Mouse (Mus musculus) lung, adult 18-20 months (tissue): ENCODE results near the gene Gm5767.

Source experiments
- DNase-seq, 2 experiments: peaks; one replicate each; pipeline ENCODE4 v3.0.0; 2022; ENCODE audit warnings: mixed read lengths in 2 of 2

The Gm5767 gene

DNA sequence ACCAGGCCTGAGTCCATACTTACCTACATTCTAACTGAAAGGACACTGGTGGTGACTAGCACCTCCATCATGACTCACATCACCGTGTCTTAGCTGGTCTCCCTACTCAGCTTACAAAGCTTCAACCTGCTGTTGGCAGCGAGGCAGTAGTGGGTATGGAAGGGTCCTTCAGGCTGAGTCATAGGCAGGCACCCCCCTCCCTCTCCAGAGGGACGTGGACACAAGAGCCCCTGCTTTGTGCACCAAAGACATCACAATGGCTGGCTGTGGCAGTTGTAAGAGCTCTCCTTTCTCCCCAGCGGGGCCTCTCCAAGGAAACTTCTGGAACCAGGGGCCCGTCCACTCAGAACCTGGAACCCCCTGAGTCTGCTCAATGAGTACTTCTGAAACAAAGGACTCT is at the start of gene Gm5767:
TSS of gene Gm5767 (plus strand) at position 301 of the 400 bp plus-strand sequence.
- DNase-seq: no peak

DNA sequence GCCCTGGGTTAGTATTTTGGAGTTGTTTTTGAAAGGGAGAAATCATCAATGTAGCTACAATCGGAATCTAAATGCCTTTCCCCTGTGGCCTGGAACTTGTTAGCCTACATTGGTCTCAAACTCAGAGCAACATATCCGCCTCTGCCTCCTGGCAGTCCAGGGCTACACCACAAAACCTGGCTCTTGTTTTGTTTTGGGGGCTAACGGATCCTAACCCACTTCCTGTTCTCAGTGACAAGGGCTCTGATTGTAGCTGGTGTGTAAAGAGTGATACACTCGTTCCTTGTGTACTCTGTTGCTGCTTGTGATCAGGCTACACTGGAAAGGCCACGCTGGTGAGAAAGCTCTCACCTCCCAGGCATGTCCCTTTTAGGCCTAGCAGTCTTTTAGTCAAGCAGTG is 49.1 kb upstream of the Gm5767 start:
- DNase-seq: no peak

DNA sequence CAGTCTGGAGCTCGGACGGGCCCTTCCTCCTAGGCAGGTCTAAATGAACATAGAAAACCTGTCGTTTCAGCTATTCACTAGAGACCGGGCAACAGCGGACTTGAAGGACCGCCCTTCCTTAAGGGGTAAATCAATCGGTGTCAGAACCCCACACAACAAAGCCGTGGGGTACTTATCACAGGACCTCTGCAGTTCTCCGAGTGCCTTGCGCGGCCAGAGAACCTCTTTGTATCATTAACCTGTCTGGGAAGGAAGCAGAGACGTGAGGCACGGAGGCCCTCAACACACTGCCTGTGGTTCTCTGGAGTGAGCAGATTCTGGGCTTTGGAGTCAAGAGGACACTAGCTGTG is 43.7 kb upstream of the Gm5767 start:
- peak in 1 of 2 experiments; percentile 18 for DNase-seq

DNA sequence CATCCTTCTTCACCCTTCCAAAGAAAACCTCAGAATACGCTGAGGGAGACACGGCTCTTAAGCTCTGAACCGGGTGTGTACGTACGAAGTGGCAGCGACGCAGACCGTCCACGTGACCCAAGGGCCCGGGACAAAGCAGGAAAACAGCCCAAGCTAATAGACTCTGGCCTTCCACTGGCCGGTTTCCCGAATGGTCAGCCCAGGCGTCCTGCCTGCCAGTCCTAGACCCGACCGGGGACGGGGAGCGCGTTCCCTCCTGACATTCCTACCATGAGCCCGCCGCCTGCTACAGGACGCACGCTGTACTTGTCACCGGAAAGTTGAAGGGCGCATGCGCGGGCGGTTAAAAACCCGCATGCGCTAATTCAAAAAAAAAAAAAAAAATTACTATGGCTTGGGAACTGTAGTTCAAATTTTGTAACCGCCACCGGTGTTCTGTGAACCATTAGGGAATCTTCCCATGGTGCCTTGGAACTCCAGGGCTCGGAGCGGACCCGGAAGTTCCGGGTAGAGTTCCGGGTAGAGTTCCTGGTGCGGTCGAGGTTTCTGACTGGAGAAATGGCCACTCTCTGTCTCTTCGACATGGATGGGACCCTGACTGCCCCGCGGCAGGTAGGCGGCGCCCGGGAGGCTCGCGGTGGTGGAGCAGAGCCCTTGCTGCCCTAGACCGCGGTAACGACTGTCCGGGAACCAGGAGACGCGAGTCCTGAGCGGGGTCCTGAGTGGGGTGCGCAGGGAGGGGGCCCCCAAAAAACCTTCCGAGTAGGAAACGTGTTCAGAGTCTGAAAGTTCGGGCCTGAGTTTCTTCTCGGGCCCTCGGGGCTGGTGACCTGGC is 43.1 kb upstream of the Gm5767 start, which contains the start of the genes Pmm2 and Tmem186:
TSS of gene Pmm2 (plus strand) at position 458 of the 835 bp plus-strand sequence.
TSS of gene Tmem186 (minus strand) at position 496 of the 835 bp plus-strand sequence.
- DNase-seq: peak; percentile 85 to 89

DNA sequence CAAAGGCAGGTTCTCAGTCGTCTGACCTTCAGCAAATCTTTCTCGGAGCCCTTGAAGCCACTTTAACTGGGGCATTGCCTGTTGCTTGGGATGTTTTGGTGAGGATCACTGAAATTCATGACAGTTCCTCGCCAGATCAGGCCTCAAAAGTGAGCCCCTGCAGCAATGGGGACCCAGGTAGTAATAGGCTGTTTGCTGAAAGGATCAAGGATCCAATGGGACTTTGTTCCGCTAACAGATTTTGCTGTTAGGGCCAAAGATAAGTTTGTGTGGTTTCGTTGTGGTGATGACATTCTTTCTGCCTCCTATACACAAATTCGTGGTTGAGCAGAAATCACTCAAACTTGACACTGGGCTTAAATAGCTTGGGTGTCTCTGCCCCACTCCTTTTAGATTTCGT is 42.4 kb upstream of the Gm5767 start:
- no peak for DNase-seq

DNA sequence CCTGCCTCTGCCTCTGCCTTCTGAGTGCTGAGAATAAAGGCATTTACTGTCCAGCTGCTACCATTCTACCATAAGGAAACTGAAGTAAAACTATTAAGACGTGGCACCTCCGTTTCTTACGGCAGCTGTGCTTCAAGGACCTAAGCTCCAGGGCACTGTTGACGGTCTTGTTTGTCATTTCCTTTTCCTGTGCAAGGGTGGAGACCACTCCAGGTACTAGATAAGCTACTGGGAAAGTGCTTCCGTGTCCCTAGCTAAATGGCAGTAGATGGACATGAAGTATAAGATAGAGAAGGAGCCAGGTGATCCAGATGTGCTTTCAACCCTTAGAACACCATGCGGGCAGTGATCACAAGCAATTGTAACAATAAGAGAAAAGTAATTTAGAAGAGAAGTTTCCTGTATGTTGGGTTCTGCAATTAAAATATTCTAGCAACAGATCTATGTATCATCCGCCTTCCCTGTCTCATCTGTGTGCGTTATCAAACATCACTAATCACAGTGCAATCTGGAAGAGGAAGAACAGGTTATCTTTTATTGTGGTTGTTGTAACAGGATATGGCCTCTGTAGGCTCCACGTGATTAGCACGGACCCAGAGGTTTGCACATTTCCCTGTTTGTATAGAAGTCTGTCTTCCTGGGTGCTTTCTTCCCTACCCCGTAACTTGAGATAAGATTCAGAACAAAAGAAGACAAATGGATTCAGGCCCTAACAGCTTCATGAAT is 40.9 kb upstream of the Gm5767 start:
- DNase-seq: no peak

DNA sequence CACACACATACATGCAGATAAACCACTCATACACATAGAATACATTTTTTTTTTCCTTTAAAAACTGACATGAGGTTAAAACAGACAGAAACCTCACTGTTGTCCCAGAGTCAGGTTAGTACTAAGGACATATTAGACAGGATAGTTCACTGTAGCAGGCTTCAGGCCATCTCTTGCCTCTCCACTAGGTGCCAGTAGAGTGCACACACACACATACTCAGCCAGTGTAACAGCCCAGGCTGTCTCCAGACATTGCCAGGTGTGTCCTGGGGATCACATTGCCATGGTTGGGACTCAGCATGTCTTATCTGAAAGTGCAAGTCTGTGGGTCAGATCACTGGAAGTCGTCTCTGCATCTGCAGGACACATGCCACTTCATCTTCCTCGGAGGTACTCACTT is 36.7 kb upstream of the Gm5767 start:
- DNase-seq: peak in 1 of 2 experiments; percentile 51

DNA sequence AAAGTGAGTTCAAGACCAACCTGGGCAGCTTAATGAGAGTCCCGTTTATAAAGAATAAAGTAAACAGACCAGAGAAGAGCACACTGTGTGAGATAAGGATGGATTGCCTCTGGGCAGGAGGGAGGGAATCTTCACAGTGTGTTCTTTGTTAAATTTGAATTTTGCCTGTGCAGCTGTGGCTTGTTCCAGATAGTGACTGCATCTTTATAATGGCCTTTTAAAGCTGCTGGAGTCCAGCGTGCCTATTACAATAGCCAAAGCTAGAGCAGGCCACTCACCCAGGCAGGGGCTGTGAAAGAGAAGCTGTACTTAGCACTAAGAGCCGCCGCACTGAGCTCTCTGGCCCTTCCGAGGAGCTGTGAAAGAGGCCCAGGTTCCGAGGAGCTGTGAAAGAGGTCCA is 35.0 kb upstream of the Gm5767 start:
- DNase-seq: no peak

DNA sequence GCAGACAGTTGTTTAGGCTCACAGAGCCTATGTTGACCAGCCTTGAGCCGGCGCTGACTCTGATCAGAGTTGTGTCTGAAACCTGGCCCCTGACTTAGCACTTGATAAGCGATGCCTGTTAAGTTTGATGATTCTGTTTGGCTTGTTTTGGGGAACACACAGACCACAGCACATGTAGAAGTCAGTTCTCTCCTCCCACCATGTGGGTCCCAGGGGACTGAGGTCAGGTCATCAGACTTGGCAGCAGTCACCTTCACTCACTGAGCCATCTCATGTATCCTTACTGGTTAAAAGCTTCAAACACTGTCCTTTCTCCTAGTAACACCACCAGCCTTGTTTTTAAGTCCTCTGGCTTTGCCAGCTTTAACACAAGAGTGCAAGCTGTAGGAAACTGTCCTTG is 30.6 kb upstream of the Gm5767 start:
- no peak for DNase-seq

DNA sequence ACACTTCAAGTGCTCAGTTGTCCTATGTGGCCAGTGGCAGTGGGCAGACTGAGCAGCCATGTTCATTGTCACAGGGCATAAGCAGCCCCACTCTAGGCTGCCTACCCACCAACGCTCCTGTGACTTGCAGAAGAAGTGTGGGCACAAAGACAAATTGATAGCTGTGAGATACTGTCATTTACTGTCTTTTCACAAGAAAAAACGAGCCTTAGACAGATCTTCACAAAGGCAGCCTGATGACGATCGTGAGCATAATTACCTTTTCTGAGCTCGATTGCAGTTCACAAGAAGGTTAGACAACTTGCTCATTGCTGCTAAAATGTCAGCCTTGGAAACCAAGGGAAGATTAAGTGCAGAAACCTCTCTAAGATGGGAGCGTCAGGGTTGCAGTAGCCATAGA is 25.5 kb upstream of the Gm5767 start:
- no peak for DNase-seq

DNA sequence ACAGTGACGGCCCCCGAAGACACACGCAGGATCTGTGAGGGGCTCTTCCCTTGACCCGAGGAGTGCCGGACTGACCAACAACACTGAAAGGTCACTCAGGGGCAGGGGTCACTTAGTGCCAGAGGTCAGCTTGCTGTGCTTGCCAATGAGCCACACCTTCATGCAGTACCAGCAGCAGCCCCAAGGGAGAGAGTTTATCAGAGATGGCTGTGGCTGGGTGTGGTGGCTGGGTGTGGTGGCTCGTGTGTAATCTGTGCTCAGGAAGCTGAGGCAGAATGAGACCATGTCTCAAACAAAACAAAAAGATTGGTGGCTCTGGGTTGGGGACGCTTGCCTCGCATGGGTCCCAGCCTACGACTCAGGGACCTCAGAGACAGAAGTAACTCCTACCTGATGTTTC is 25.0 kb upstream of the Gm5767 start:
- DNase-seq: peak in 1 of 2 experiments; percentile 51

DNA sequence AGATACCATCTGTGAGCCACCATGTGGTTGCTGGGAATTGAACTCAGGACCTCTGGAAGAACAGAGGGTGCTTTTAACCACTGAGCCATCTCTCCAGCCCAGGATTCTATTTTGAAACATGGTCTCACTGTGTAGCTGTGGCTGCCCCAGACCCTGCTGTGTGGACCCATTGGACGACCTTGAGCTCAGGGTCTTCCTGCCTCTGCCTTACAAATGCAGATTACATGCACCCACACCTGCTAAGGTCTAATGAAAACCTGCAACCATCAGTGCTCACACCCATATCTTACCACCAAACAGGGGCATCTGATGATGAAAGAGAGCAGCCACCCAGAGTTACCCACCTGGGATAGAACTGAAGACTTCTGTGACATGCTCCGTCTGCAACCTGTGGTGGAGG is 24.3 kb upstream of the Gm5767 start:
- DNase-seq: no peak

DNA sequence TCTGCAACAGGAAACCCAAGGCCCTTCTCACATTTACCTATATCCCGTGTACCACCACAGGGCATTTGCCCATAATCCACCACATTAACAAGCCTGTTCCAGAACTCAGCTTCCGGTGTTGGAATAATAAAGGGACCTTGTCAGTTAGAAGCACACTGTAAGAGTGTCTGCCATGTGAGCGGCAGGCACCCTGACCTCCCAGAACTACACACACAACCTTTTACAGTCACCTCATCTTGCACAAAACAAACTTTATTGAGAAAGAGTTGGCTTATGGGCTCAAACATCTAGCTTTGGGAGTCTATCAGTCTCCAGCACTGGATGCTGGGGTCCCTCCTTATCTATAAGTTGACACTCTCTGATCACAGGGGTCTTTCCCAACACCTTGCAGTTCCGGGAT is 22.2 kb upstream of the Gm5767 start:
- DNase-seq: no peak

DNA sequence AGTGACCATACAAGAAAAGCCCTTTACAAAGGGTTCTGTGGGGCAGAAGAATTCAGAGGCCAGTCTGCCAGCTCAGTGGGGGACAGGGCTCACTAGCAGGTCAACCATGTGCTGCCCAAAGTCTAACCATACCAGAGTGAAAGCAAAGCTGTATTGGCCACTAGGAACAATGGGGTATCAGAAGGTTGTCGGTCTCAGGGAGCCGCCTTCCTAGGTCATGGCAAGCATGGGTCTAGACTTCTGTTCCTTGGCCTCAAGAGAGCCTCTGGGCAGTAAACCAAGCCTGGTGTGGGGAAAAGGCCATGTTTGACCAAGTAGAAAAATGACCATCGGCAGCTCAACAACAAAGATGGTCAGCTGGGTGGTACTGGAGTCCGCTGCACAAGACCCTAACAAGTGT is 21.8 kb upstream of the Gm5767 start:
- DNase-seq: no peak

DNA sequence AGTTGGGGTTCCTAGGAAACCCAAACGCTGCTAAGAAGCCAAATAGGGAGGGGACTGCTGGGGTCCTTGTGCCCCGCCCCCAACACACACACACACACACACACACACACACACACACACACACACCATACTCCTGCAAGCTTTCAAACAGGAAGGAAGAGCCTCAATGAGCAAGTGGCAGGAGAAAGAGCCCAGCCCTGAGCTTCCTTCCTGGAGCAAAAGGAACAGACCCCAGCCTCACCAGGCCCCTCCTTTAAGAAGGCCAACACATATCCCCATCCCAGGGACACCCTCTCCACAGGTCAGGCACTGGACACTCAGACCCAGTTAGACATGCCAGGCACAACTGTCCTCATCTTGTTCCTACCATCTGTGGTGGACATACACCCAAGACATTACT is 17.5 kb upstream of the Gm5767 start:
- DNase-seq: no peak

DNA sequence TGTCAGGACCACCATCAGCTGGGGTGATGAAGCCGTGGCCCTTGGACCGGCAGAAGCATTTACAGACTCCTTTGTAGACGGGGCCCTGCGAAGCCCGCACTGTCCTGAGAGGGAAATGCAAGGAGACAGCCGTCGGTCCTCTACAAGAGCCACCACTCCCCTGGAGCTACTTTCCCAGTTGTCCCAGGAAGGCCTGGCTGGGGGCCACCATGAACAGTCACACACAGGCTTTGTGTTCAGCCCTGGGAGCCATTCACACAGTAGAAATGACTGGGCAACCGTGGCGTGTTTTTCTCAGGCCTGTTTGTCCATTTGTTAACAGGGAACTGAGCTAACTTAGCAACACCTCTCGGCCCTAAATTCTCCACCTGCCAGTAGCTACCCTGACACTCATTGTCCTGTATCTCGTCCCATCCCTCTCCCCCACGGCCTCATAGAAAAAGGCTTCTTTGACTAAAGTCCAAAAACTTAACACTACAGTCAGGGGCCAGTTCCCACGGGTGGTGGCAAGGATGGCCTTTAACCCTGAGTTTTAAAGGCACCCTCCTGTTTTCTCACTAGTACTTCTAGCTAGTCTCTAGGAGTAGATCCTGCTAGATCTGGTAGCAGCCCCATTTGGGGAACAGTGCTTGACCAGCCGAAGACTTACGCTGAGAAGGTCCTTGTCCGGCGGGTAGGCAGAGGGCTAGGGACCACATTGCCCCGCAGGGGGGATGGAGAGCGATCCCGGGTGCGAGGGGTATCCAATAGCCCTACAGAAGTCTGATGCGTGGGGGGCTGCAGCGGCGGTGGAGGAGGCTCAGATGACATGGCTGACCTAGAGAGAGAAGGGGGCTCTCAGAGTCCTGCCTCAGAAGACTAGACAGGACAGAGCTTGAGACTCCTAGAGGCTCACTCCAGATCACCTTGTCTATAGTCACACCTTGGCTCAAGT is 16.7 kb upstream of the Gm5767 start:
- DNase-seq: no peak

DNA sequence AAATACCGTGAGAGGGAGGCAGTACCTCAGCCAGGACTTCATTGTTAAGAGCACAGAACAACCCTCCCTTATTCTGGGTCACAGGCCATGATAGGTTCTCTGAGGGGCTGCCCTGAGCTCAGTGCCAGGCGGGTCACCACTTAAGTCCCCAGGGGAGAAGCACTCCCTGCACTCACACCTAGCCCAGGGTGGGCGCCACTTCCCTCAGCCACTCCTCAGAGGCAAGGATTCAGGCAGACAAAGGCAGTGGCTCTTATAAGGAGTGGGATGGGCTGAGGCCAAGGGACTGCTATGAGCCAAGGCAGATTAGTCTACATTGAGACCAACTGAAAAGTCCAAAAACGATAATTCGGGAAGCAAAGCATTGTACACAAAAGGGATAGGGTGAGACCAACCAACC is 15.2 kb upstream of the Gm5767 start:
- peak in 1 of 2 experiments; percentile 46 for DNase-seq

DNA sequence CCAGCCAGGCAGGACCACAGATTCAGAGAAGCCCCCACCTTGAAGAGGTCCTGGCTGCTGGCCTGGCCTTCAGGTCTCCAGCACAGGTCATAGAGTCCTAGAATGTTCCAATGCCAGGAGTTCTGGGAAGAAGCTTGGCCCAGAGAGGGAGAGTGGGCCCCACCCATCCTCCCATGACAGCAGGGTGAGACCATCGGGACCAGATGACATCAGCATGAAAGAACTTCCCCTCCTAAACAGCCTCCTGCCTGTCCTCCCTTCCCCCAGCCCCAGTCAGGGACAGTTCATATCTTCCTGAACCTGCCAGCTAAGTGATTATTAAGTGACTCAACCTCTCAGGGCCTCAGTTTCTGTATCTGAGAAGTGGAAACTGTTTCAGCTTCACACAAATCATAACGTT is 14.1 kb upstream of the Gm5767 start:
- peak; percentile 83 to 88 for DNase-seq

DNA sequence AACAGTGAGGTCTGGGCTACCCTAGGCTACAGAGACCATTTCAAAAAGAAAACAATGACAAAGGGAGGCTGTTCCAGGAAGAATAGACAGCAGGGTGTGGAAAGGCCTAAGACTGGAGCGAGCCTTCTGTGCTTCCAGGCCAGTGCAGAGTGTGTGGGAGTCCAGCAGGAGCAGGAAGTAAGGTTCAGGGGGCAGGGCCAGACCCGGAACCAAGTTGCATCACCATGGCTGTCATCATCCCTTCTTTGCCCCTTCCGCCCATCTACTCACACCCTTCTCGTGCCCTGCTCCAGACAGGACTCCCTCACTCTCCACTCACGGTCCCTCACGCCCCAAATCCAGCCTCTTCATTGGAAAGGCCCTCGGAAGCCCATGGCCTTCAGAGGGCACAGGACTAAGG is 13.3 kb upstream of the Gm5767 start:
- peak; percentile 60 to 67 for DNase-seq

DNA sequence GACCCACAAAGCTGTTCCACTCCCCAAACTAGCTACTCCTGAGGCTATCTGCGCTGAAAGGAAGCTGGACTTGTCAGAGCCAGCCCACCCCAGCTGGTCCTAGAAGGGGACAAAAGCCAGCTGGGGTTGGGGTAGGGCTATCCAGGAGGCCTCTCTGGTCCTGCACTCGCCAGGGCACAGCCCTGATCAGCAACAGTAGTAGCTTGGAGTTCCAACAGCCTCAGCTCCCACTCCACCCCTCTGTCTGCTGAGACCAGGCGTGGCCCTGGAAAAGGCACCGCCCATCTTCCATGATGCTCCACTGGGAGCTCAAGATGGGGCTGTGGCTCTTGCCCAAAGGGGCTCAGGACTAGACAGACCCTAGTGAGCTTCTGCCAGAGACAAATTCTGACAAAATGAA is 12.8 kb upstream of the Gm5767 start:
- DNase-seq: no peak

DNA sequence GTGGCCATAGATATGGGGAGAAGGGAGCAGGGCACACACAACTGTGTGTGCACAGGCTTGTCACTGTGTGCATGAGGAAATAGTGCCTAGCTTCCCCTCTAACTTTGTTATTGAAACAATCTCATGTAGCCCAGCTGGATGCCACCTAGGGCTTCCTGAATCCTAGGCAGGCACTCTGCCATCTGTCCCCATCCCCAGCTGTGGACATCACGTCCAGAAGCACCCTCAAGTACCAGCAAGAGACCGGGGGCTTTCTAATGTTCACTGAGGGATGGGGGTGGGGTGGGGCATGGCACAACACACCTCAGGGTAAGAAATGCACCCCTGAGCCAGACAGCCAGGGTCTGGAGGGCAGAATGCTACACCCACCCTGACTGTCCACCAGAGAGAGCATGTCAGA is 12.2 kb upstream of the Gm5767 start:
- DNase-seq: no peak

DNA sequence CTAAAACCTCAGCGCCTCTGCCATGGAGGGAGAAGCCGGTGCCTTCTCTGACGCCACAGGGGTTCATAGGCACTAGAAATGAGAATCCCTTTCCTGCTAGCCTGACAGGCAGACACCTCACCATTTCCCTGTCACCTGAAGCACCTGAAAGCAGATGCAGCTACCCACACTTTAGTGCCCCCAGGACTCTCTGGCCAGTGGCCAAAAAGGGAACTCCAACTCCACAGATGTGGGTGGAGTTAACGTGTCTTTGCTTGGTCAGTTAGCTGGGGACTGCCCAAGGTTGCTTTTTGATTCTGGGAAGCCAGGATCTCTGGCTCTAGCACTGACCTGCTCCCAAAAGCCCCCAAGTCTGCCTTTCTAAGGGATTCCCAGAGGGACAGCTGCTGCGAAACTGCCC is 11.1 kb upstream of the Gm5767 start:
- no peak for DNase-seq
